Mouse (Mus musculus) cerebellum, adult 9-10 months (tissue): ENCODE results near the gene Irf2.

Experiments
- DNase-seq: peaks from one replicate; pipeline ENCODE4 v3.0.0; 2022

Gene Irf2

GRCm38 (mm10) chr8:46886216-46886615 is 146.7 kb downstream of the Irf2 start:
- no peak for DNase-seq

- DNase-seq, result no peak
Observed at GRCm38 (mm10) chr8:46887396-46887795, 147.9 kb downstream of the Irf2 start.

- DNase-seq, result no peak
Observed at GRCm38 (mm10) chr8:46888575-46888974, 149.0 kb downstream of the Irf2 start.

GRCm38 (mm10) chr8:46890241-46890640 is 150.7 kb downstream of the Irf2 start:
- DNase-seq, result no peak

- DNase-seq, result no peak
Observed at GRCm38 (mm10) chr8:46892511-46893273, 153.2 kb downstream of the Irf2 start.

GRCm38 (mm10) chr8:46894385-46894784 is 154.9 kb downstream of the Irf2 start:
- DNase-seq, result no peak

GRCm38 (mm10) chr8:46896005-46896404 is 156.5 kb downstream of the Irf2 start:
- no peak for DNase-seq

- DNase-seq, result no peak
Observed at GRCm38 (mm10) chr8:46896704-46897103, 157.2 kb downstream of the Irf2 start.
